Mouse (Mus musculus) c-Kit-positive CD71-negative TER-119-negative erythroid progenitor cells, embryonic 14.5 days (primary cell): ENCODE data around the gene Ndufa6.
"Not testable (repeated sequence)": the region's sequence is repeated elsewhere in the genome, so short reads cannot be mapped to it uniquely, and the experiment has no call there.

Source experiments
- DNase-seq: peaks from one replicate; pipeline ENCODE4 v3.0.0-alpha.2; 2013; ENCODE audit warnings: low read depth

Gene Ndufa6

GRCm38 (mm10) chr15:82354126-82354945, at the start of gene Ndufa6:
Ndufa6 (minus strand) TSS chr15:82354322.
- peak; percentile 93 for DNase-seq

DNA sequence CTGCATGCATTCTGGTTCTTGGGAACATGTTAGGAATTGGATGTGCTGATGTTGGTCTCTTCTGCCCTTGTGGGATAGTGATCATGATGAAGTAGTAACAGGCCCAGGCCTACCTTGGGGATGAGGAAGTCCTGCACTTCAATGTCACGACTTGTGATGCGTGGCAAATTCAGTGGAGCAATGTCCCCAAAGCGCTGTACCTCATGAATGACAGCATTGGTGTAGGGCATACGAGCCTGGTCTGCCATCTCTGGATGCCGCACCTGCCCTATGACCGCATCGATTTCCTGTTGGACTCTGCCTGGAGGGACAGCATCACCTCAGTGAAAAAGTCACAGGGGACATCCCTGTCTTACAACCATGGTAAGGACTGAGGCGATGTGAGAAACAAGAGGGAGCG, 49.5 kb upstream of the Ndufa6 start:
- no peak for DNase-seq

- DNase-seq = no peak
These were observed 48.6 kb upstream of the Ndufa6 start for GRCm38 (mm10) chr15:82402741-82403140.

- no peak for DNase-seq
These were observed 48.0 kb upstream of the Ndufa6 start for GRCm38 (mm10) chr15:82402106-82402505.

- DNase-seq = no peak
These were observed 47.4 kb upstream of the Ndufa6 start for GRCm38 (mm10) chr15:82401516-82401915.

DNA sequence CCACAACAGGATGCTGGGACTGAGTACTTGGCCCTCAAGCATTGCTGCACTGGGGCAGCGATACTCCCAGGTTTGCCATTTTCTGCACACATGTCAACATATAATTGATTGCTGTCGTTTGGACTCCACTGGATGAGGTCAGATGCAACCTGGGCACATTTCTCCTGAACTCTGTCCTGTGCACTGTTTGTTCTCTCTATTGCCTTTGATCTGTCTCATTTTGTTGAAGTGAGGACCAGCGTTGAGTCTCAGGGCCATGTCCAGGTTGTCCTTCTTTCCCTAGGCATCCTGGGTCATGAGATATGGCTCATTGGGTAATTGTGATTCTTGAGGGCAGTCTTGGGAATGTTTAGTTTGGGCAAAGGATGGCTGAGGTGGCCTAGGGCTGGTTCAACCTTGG, 41.8 kb upstream of the Ndufa6 start:
- DNase-seq = not testable (repeated sequence)

- not testable (repeated sequence) for DNase-seq
These were observed 39.8 kb upstream of the Ndufa6 start, which contains the start of gene Cyp2d11 for GRCm38 (mm10) chr15:82393922-82394321. Cyp2d11 (minus strand) TSS chr15:82394022.

DNA sequence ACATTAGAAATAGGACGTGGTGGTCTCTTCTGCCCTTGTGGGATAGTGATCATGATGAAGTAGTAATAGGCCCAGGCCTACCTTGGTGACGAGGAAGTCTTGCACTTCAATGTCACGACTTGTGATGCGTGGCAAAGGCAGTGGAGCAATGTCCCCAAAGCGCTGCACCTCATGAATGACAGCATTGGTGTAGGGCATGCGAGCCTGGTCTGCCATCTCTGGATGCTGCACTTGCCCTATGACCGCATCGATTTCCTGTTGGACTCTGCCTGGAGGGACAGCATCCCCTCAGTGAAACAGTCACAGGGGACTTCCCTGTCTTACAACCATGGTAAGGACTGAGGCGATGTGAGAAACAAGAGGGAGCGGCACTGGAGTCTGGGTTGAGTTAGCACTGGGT, 35.8 kb upstream of the Ndufa6 start:
- DNase-seq = not testable (repeated sequence)

- DNase-seq = no peak
These were observed 31.6 kb upstream of the Ndufa6 start for GRCm38 (mm10) chr15:82385729-82386128.

DNA sequence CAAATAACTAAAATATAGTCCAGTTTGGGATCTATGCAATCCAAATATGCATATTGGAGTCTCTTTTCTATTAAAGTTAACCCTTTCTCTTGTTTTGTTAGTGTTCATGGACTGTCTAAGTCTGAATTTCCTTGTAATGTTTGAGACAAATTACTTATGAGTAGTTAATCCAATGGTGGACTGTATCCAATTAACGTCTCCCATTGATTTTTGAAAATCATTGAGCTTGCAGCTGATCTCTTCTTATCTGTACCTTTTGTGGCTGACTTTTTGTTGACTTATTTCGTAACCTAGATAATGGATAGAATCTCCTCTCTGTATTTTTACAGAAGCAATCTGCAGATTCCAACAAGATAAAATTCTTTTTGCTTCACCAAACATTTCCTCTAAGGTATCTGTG, 28.3 kb upstream of the Ndufa6 start:
- DNase-seq = no peak

- no peak for DNase-seq
These were observed 26.6 kb upstream of the Ndufa6 start for GRCm38 (mm10) chr15:82380714-82381062.

GRCm38 (mm10) chr15:82379871-82380713, 26.0 kb upstream of the Ndufa6 start, which contains the start of gene Cyp2d22:
Cyp2d22 (minus strand) TSS chr15:82380260.
- DNase-seq = no peak

GRCm38 (mm10) chr15:82379511-82379870, 25.4 kb upstream of the Ndufa6 start:
- DNase-seq = no peak

- DNase-seq = no peak
These were observed 24.4 kb upstream of the Ndufa6 start for GRCm38 (mm10) chr15:82378261-82379180.

DNA sequence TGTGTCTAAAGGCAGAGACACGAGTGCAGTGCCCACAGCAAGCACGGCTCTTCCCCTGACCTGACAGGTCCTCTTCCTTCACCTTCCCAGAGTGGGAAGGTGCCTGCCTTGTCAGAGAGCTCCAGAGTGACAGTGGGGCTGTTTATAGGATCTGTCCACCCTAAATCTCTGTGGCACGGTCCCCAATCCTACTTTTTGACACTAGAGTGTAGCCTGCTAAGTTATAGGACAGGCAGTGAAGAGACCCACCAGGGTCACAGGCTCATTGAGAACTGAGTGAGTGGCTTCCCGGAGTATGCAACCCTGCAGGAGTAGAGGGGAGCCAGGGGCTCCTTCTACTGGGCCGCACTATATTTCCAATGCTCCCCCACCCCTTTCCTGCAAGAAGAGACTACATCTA, 23.6 kb upstream of the Ndufa6 start:
- no peak for DNase-seq

GRCm38 (mm10) chr15:82376393-82377138, 22.4 kb upstream of the Ndufa6 start:
- no peak for DNase-seq

- DNase-seq = no peak
These were observed 21.7 kb upstream of the Ndufa6 start for GRCm38 (mm10) chr15:82375855-82376254.

- no peak for DNase-seq
These were observed 20.3 kb upstream of the Ndufa6 start for GRCm38 (mm10) chr15:82374437-82374836.

- no peak for DNase-seq
These were observed 18.9 kb upstream of the Ndufa6 start for GRCm38 (mm10) chr15:82372991-82373390.

GRCm38 (mm10) chr15:82372446-82372845, 18.3 kb upstream of the Ndufa6 start:
- no peak for DNase-seq

DNA sequence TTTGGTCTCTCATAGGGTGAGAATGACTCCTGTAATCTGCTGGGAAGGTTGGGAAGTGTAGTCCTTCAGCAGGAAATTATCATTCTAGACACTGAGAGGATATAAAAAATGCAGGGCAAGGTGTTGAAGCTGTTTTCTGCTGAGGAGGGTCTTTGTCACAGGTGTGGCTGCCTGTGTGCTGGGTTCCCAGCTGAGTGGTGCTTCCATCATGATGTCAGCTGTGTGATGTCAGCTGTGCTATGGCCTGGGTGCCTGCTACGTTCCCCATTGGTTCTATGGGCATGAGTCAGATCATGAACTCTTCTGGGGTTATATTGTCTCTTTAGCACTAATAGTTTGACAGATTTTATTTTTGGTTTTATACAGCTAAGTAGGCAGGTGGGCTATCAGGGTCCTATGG, 14.7 kb upstream of the Ndufa6 start:
- DNase-seq = no peak
